Mouse (Mus musculus) liver, postnatal 0 days (tissue): ENCODE results near the gene Agbl4.

Source experiments
- CTCF ChIP-seq: sonication (generic); IDR thresholded peaks from 2 replicates; pipeline ENCODE4 v1.5.1; 2016; ENCODE audit warnings: antibody characterized with exemption, low read depth
- EP300 ChIP-seq: IDR thresholded peaks from 2 replicates; pipeline ENCODE4 v1.6.1; 2016; ENCODE audit warnings: antibody characterized with exemption, low read depth, mild to moderate bottlenecking

- TF ChIP-seq EP300 (no peak), CTCF (no peak)
Measured at GRCm38 (mm10) chr4:111284625-111285024, 887.2 kb downstream of the Agbl4 start.
